Mouse (Mus musculus) cerebellum, adult 2 months (tissue): Measurements from ENCODE around the gene Fance.

Experiments used
- CTCF ChIP-seq: fragments of 200-500 bp; IDR thresholded peaks from 2 replicates; pipeline ENCODE4 v1.5.1; 2011; ENCODE audit warnings: low read depth, mild to moderate bottlenecking, control low read depth, low read length, moderate library complexity, borderline replicate concordance; ENCODE audit not compliant: insufficient read depth
- POLR2A ChIP-seq: fragments of 200-500 bp; IDR thresholded peaks from 2 replicates; pipeline ENCODE4 v1.6.1; 2011; ENCODE audit warnings: low read length, control low read depth, borderline replicate concordance; ENCODE audit not compliant: insufficient read depth

DNA sequence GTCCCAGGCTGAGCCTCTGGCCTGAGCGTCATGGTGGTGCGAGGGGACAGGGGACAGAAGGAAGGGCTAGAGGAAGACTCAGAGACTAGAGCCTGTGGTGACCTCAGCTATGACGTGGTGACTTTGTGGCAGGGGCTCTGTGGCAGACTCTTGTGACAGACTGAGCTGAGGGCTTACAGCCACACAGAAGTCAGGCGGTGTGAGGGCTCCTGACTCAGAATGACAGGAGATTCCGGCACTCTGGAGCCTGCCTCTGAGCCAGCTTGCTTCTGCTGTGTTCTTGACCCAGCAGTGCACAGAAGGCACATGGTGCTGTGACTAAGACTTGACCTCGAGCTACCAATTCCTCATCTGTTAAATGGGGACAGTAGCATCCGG, 32.9 kb upstream of the Fance start:
- TF ChIP-seq CTCF (no peak), POLR2A (no peak)
